Comparison of ENCODE assay signal across 8 mouse cellular contexts in the genomic region with DNA sequence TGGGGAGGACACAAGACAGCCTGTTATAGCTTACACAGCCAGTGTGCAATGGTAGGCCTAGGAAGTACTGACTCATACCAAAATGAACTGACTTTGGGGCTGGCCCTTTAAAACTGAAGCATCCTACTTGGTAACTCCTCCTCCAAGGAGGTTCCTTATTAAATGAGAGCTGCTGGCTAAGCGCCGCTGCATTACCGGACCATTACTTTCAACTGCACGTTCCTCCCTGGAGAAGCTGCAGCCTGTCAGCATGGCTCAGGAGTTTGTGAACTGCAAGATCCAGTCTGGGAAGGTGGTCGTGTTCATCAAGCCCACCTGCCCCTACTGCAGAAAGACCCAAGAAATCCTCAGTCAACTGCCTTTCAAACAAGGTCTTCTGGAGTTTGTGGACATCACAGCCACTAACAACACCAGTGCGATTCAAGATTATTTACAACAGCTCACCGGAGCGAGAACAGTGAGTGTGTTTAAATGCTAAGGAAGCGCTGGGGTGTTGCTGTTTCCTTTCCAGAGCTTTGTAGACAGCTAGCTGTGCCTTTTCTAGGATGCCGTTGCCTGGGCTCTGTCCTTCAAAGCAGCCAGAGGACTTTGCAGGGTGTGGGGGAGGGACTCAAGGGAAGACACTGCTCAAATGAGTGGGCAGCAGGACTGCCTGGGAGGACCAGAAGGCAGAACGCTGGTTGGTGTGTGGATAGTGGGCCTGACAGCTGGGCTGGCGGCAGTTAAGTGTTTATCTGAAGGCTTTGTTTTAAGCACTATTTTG. TPM values are rescaled to one million over a fixed set of nuclear protein-coding genes. Genes with fewer than 3 reads are reported as not detected.
A peak's percentile ranks its signal among the peaks of the same experiment; 100 is the strongest.
DNase-seq lines count a peak whose midpoint lies in the region; ATAC-seq lines count a peak whose summit lies in the region.

A gene (plus strand): TSS at position 150 of the 763 bp plus-strand sequence.

- no peaks in the 10 kb centered on the region for H3K27me3 ChIP-seq in intestine, embryonic 15.5 days (replicated peaks)

- H3K4me2 ChIP-seq in intestine, embryonic 15.5 days (replicated peaks): peak within 1 kb of the TSS; percentile 74

- under 1% methylated on average over 12 of the region's 12 CpGs for WGBS in intestine, embryonic 15.5 days

- DNase-seq in adrenal gland, adult 8-10 months: peak; percentile 78
- DNase-seq in embryo, embryonic 9.5 days (ENCODE audit: extremely low spot score): peak; percentile 64
- DNase-seq in gastrocnemius, postnatal 4 days (ENCODE audit: low spot score in 2 of 2): peak in 1 of 2 experiments; percentile 69
- DNase-seq in left cerebral cortex, postnatal 14 days (ENCODE audit: low spot score in 2 of 2): peak; percentile 86 to 87
- DNase-seq in right cerebral cortex, postnatal 25 days: peak; percentile 81
- peak; percentile 51 to 66 for DNase-seq in urinary bladder, postnatal 4 days (ENCODE audit: low spot score in 2 of 2)

- peak; percentile 76 for ATAC-seq in intestine, embryonic 15.5 days
- peak; percentile 90 for ATAC-seq in megakaryocyte-erythroid progenitor cell, adult 5-6 weeks (replicated peaks; ENCODE audit: low FRiP score, low TSS enrichment, poor library complexity, severe bottlenecking)

- intact Hi-C loops in left cerebral cortex, postnatal 14 days (cut with DNase I): no loop called here

- H3K36me3 ChIP-seq in intestine, embryonic 15.5 days: no peaks in the 10 kb centered on the region

- no peaks in the 10 kb centered on the region for H3K9me3 ChIP-seq in intestine, embryonic 15.5 days

- H3K9ac ChIP-seq in intestine, embryonic 15.5 days: peak within 1 kb of the TSS; percentile 65

- peak within 1 kb of the TSS; percentile 83 for H3K27ac ChIP-seq in intestine, embryonic 15.5 days

- peak within 1 kb of the TSS; percentile 60 for H3K4me3 ChIP-seq in intestine, embryonic 15.5 days (replicated peaks)

- H3K4me1 ChIP-seq in intestine, embryonic 15.5 days (replicated peaks): peaks cover 25% of the 10 kb centered on the region

RNA-seq across cellular contexts. Expression of the gene that starts here (rescaled TPM):
- total RNA-seq in adrenal gland, adult 8-10 months (2022): 10 to 100 TPM; 21.6 to 27.4 (median 24.4) TPM
- 10 to 100 TPM; 32.5 to 32.7 TPM for total RNA-seq in gastrocnemius, postnatal 4 days (2021)
- 158 and 160 TPM in 2 replicates for polyA plus RNA-seq in intestine, embryonic 15.5 days (2015; fragmentation: Nextera tagmentation; extraction: Ambion mirVana)
- 10 to 100 TPM; 64.5 to 64.8 TPM for total RNA-seq in left cerebral cortex, postnatal 14 days (2021)
- total RNA-seq in megakaryocyte-erythroid progenitor cell, adult 5-6 weeks (2014; fragmentation: Nextera tagmentation): 30.8 and 54.1 TPM in 2 replicates
- 29.4 and 43.8 TPM in 2 replicates for total RNA-seq in megakaryocyte-erythroid progenitor cell, adult 5-6 weeks (2017)
